Comparison of ENCODE assay signal across 25 mouse cellular contexts in genomic region chr7:125416762-125417161, GRCm38 (mm10). TPM values are rescaled to one million over a fixed set of nuclear protein-coding genes. Genes with fewer than 3 reads are reported as not detected.
DNase-seq lines count a peak whose midpoint lies in the region; ATAC-seq and TF ChIP-seq lines count a peak whose summit lies in the region.
"Had no signal": no experiment of that assay in that cellular context is flagged by ENCODE, and none has a peak within 500 bp of the region (broad histone marks: within the 10 kb centered on the region; RNA-seq: fewer than 3 reads in every experiment).

No protein-coding gene starts in this region.

- no peaks in the 10 kb centered on the region for H3K79me2 ChIP-seq in MEL (ENCODE audit: control insufficient read depth, insufficient read depth, low read length, poor library complexity)

- H3K4me1 ChIP-seq in MEL (ENCODE audit: control insufficient read depth in 1 of 2, insufficient read depth in 2 of 2, low read length in 2 of 2), result peaks cover 27 to 32% of the 10 kb centered on the region in 2 experiments
- H3K4me1 ChIP-seq: forebrain, embryonic 13.5 days; heart, embryonic 12.5 days; heart, embryonic 15.5 days had no signal

- peak; percentile 62 for DNase-seq in MEL (ENCODE audit: low read depth, low spot score)
- DNase-seq in MN1 (ENCODE audit: low spot score), result peak; percentile 47
- no peak for DNase-seq in embryo, embryonic 10.5 days (ENCODE audit: low spot score)
- no peak for DNase-seq in cerebellum, adult 8-10 months
- no peak for DNase-seq in frontal cortex, adult 2 months (ENCODE audit: extremely low spot score in 1 of 2, low spot score in 1 of 2)
- DNase-seq: adrenal gland, adult 8-10 months; adrenal gland, postnatal 25 days; cerebellum, adult 18-20 months; cerebellum, adult 9-11 months; cerebellum, postnatal 25 days; gastrocnemius, postnatal 25 days; heart, postnatal 10 days; heart, postnatal 36 days; kidney, adult 18-20 months had no signal

- H3K9me3 ChIP-seq in MEL (replicated peaks; ENCODE audit: insufficient read depth, low read length), result no peaks in the 10 kb centered on the region
- H3K9me3 ChIP-seq: forebrain, embryonic 10.5 days; forebrain, embryonic 13.5 days; heart, embryonic 12.5 days; heart, embryonic 15.5 days had no signal

- no peaks in the 10 kb centered on the region for H3K27me3 ChIP-seq in MEL (ENCODE audit: control insufficient read depth in 1 of 2, insufficient read depth in 2 of 2, low read length in 2 of 2)
- H3K27me3 ChIP-seq: forebrain, embryonic 13.5 days; heart, embryonic 12.5 days had no signal

- H3K36me3 ChIP-seq in MEL (ENCODE audit: control insufficient read depth in 1 of 2, insufficient read depth in 2 of 2, low read length in 2 of 2), result peaks cover 0 to 15% of the 10 kb centered on the region in 2 experiments; a peak in 2 of 4 replicates
- H3K36me3 ChIP-seq: forebrain, embryonic 10.5 days; heart, embryonic 12.5 days; heart, embryonic 15.5 days had no signal

- TF ChIP-seq EP300 in MEL (IDR thresholded peaks at IDR 0.05; ENCODE audit: low read depth in 1 of 2, low read length in 2 of 2), result peak in 1 of 2 experiments; percentile 27; a peak in 1 of 4 replicates

- TF ChIP-seq CTCF in MEL (IDR thresholded peaks at IDR 0.05 in 2 of 3, conservative IDR thresholded peaks at IDR 0.05 in 1 of 3; ENCODE audit: control insufficient read depth in 1 of 3, insufficient read depth in 1 of 3, low read depth in 2 of 3, low read length in 3 of 3, poor library complexity in 1 of 3, severe bottlenecking in 1 of 3), result no peak

- no peak for TF ChIP-seq RAD21 in MEL (IDR thresholded peaks at IDR 0.05; ENCODE audit: low read depth, low read length)

- H3K9ac ChIP-seq in MEL (ENCODE audit: control insufficient read depth, low read depth, low read length, poor library complexity, severe bottlenecking), result no peak overlapping the region
- H3K9ac ChIP-seq: forebrain, embryonic 13.5 days; heart, embryonic 12.5 days; heart, embryonic 15.5 days; hindbrain, embryonic 14.5 days had no signal

- no peak overlapping the region for H3K27ac ChIP-seq in MEL (ENCODE audit: control insufficient read depth, low read depth, low read length)
- H3K27ac ChIP-seq: forebrain, embryonic 10.5 days; forebrain, embryonic 13.5 days; heart, embryonic 15.5 days; hindbrain, embryonic 14.5 days; hindbrain, postnatal 0 days had no signal

- no peak overlapping the region for H3K4me3 ChIP-seq in MEL (ENCODE audit: control insufficient read depth in 1 of 2, insufficient read depth in 1 of 2, low read depth in 2 of 2, low read length in 2 of 2)
- H3K4me3 ChIP-seq: forebrain, embryonic 10.5 days; forebrain, embryonic 13.5 days; heart, embryonic 12.5 days; heart, embryonic 15.5 days had no signal

- TF ChIP-seq POLR2A in MEL (IDR thresholded peaks at IDR 0.05; ENCODE audit: control insufficient read depth in 1 of 2, insufficient read depth in 1 of 2, low read depth in 1 of 2, low read length in 2 of 2, poor library complexity in 1 of 2), result no peak

- peak; percentile 40 to 53; a peak in 3 of 4 replicates for ATAC-seq in hematopoietic stem cell, adult 5-6 weeks (replicated peaks in 1 of 2; ENCODE audit: insufficient read depth in 1 of 2, low FRiP score in 2 of 2, low TSS enrichment in 1 of 2, low read depth in 1 of 2, poor library complexity in 2 of 2, severe bottlenecking in 2 of 2)
- ATAC-seq: activated CD4-positive, CD25-positive, alpha-beta regulatory T cell, adult 4 months; forebrain, embryonic 13.5 days; forebrain, embryonic 16.5 days; hindbrain, postnatal 0 days; inflammation-experienced regulatory T-cells, adult 6 months; intestine, embryonic 16.5 days had no signal

TF ChIP-seq in MEL, 35 proteins besides CTCF, POLR2A, EP300 and RAD21:
- no peak for TF ChIP-seq ETS1 (IDR thresholded peaks at IDR 0.05; ENCODE audit: low read depth, low read length)
- no peak for TF ChIP-seq TBP (IDR thresholded peaks at IDR 0.05; ENCODE audit: low read depth, low read length)
- no peak for TF ChIP-seq TAL1 (IDR thresholded peaks at IDR 0.05; ENCODE audit: low read length)
- TF ChIP-seq CHD2 (IDR thresholded peaks at IDR 0.05; ENCODE audit: low read length), result no peak
- TF ChIP-seq HCFC1 (IDR thresholded peaks at IDR 0.05; ENCODE audit: low read depth, low read length), result no peak
- no peak for TF ChIP-seq MAFK (IDR thresholded peaks at IDR 0.05; ENCODE audit: borderline replicate concordance, low read depth, low read length)
- TF ChIP-seq ZNF384 (IDR thresholded peaks at IDR 0.05; ENCODE audit: low read depth, low read length), result peak; percentile 97
TF ChIP-seq in MEL: peak in this region for 1.

RNA-seq across cellular contexts. Expression of gene Kdm8, which starts 27.7 kb away (rescaled TPM):
- total RNA-seq in MEL (2012; rRNA removed), result 10.3 and 14.7 TPM in 2 replicates
- polyA plus RNA-seq in MEL (2012; ENCODE audit: insufficient read depth in 1 of 2, insufficient read length in 2 of 2, low read depth in 1 of 2, low replicate concordance in 2 of 2, missing spikeins in 1 of 2), result 10 to 100 TPM in 1 of 2 experiments, not detected in 1; 11.6 TPM
- total RNA-seq in hematopoietic stem cell, adult 5-6 weeks (2017), result 6.8 and 7.0 TPM in 2 replicates
- 5.1 and 6.0 TPM in 2 replicates for polyA plus RNA-seq in frontal cortex, adult 2 months (2012; rRNA removed)

Comparison
In these comparisons a context has a peak if more than half of its experiments do, and no peak if none do; other contexts are left out.
1. DNase-seq: peak in MEL (single experiment) and MN1 (single experiment); none in embryo, embryonic 10.5 days (single experiment), cerebellum, adult 8-10 months (single experiment) and frontal cortex, adult 2 months (0 of 2).